Mouse (Mus musculus): ENCODE measurements at regions not wholly inside any gene's neighbourhood (a gene's known extent, or its start where the extent isn't known, plus 50 kb on each side); places are given as distances from the start of the nearest gene placed in this dataset.
"Not testable (repeated sequence)": the region's sequence is repeated elsewhere in the genome, so short reads cannot be mapped to it uniquely, and the experiment has no call there.

DNA sequence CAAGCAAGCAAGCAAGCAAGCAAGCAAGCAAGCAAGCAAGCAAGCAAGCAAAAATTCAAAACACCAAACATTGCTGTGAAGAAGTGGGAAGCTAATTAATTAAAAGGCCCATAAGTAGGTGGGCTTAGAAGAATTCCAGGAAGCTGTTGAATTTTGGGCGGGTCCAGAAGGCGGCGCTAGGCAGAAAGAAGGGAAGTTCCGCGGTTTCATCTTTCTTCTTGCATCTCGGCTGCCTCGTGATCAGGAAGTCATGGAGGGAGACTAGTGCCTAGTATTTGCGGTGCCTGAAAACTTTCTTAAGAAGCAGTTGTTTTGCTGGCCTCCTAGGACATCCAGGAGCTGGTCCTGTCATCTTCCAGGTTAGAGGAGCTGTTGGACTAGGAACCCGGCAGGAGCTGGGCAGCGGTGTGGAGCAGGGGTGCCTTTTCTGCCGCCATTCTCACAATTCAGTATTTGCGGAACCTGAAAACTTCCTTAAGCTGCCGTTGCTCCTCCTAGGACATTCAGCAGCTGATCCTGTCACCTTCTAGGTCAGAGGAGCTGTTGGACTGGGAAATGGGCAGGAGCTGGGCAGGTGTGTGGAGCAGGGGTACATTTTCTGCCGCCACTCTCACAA is 87.2 kb upstream of the Zfp986 start:
- TF ChIP-seq CTCF (IDR thresholded peaks at IDR 0.05; ENCODE audit: extremely low read depth, insufficient read depth, insufficient read length, insufficient replicate concordance); POLR2A (IDR thresholded peaks at IDR 0.05; ENCODE audit: low read depth, low read length): not testable (repeated sequence)

Measured in spleen, adult 2 months (tissue).